ENCODE assay signal across 12 mouse cellular contexts in the genomic region with DNA sequence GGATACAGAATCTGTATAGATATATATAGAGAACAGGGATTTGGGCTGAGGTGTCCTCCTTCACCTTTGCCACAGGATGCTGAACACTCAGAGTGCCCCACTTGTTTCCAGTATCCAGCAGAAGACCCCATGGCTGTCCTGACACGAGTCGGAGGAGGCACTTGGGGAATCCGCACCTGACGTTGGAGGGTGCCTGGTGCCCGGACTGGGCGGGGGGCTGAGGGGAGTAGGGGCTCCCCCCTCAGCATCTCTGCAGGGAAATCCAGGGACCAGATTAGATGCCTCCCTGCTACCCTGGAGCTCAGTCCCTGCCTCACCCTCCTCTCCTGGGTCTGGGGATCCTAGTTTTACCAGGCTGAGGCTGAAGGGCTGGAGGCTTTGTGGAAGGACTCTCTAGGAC. TPM values are rescaled to one million over a fixed set of nuclear protein-coding genes. Genes with fewer than 3 reads are reported as not detected.
"Had no signal": no experiment of that assay in that cellular context is flagged by ENCODE, and none has a peak within 500 bp of the region (broad histone marks: within the 10 kb centered on the region; RNA-seq: fewer than 3 reads in every experiment).

No protein-coding gene starts in this region.

- H3K9ac ChIP-seq: limb, embryonic 15.5 days; liver, embryonic 14.5 days; midbrain, embryonic 12.5 days had no signal

- H3K9me3 ChIP-seq: limb, embryonic 15.5 days; midbrain, embryonic 12.5 days had no signal

- H3K27me3 ChIP-seq: limb, embryonic 15.5 days had no signal

- H3K4me3 ChIP-seq: limb, embryonic 15.5 days; midbrain, embryonic 12.5 days had no signal

- H3K27ac ChIP-seq: limb, embryonic 15.5 days; liver, embryonic 14.5 days; midbrain, embryonic 12.5 days had no signal

- H3K4me2 ChIP-seq: limb, embryonic 15.5 days; midbrain, embryonic 12.5 days had no signal

- ATAC-seq: midbrain, embryonic 16.5 days had no signal

- DNase-seq: kidney, postnatal 25 days; layer of hippocampus, adult 9-11 months; layer of hippocampus, postnatal 36 days; lung, adult 18-20 months; right cerebral cortex, adult 18-20 months; right cerebral cortex, postnatal 25 days; thymus, postnatal 36 days had no signal

RNA-seq across cellular contexts. Expression of a gene that starts 7.0 kb away (rescaled TPM):
- total RNA-seq: megakaryocyte-erythroid progenitor cell, adult 5-6 weeks had no signal
